Mouse (Mus musculus) liver, embryonic 14.5 days (tissue): ENCODE data around the gene Sap30l.

ENCODE experiments used
- CTCF ChIP-seq: IDR thresholded peaks from 2 replicates; pipeline ENCODE4 v1.5.1; 2016; ENCODE audit warnings: antibody characterized with exemption, low read depth, control low read depth
- EP300 ChIP-seq: IDR thresholded peaks from 2 replicates; pipeline ENCODE4 v1.6.1; 2016; ENCODE audit warnings: antibody characterized with exemption, low read depth

- TF ChIP-seq EP300: no peak
- no peak for TF ChIP-seq CTCF
These were observed 48.9 kb downstream of the Sap30l start for GRCm38 (mm10) chr11:57850298-57850697.
